Mouse (Mus musculus) intestine, postnatal 0 days (tissue): Measurements from ENCODE around the gene Mrps25. TPM values are rescaled to one million over a fixed set of nuclear protein-coding genes. Genes with fewer than 3 reads are reported as not detected.

Source experiments
- ATAC-seq: fragments of 200-750 bp; cut with Nextera tagmentation; 2 replicates; pipeline ENCODE4 v1.8.0; 2017; ENCODE audit warnings: mild to moderate bottlenecking, moderate TSS enrichment, moderate library complexity
- H3K27ac ChIP-seq: fragments of 300-500 bp; sonication (generic); 2 replicates; pipeline ENCODE4 v1.5.1; 2014; ENCODE audit warnings: mild to moderate bottlenecking, low read depth, low read length, moderate library complexity
- H3K27me3 ChIP-seq: fragments of 300-500 bp; sonication (generic); replicated peaks from 2 replicates; pipeline ENCODE4 v1.6.1; 2014; ENCODE audit warnings: low read length, mixed read lengths; ENCODE audit not compliant: control insufficient read depth, insufficient read depth
- H3K36me3 ChIP-seq: fragments of 300-500 bp; sonication (generic); 2 replicates; pipeline ENCODE4 v1.6.1; 2014; ENCODE audit warnings: mild to moderate bottlenecking, moderate library complexity; ENCODE audit not compliant: control insufficient read depth, insufficient read depth
- H3K4me1 ChIP-seq: fragments of 300-500 bp; sonication (generic); replicated peaks from 2 replicates; pipeline ENCODE4 v1.6.1; 2014; ENCODE audit warnings: antibody characterized with exemption, low read length, mixed read lengths; ENCODE audit not compliant: control insufficient read depth, insufficient read depth
- H3K4me2 ChIP-seq: fragments of 300-500 bp; sonication (generic); replicated peaks from 2 replicates; pipeline ENCODE4 v1.6.1; 2014; ENCODE audit warnings: low read depth, mild to moderate bottlenecking, moderate library complexity
- H3K4me3 ChIP-seq: fragments of 300-500 bp; sonication (generic); 2 replicates; pipeline ENCODE4 v1.5.1; 2014; ENCODE audit warnings: low read depth, low read length
- H3K9ac ChIP-seq: fragments of 300-500 bp; sonication (generic); 2 replicates; pipeline ENCODE4 v1.6.1; 2014; ENCODE audit warnings: mild to moderate bottlenecking, low read depth, low read length
- H3K9me3 ChIP-seq: fragments of 300-500 bp; sonication (generic); 2 replicates; pipeline ENCODE4 v1.6.1; 2016; ENCODE audit warnings: mixed run types; ENCODE audit not compliant: control insufficient read depth
- CTCF ChIP-seq: sonication (generic); IDR thresholded peaks from 2 replicates; pipeline ENCODE4 v1.5.1; 2016; ENCODE audit warnings: low read depth, mild to moderate bottlenecking, control low read depth, antibody characterized with exemption, moderate library complexity
- WGBS: fragments of 180-500 bp; shearing (Covaris S2); extraction: QIAGEN DNeasy Blood & Tissue Kit; methylation state at CpG from one replicate; pipeline ENCODE4 v1.1.7; 2014; 5-methylcytosine and 5-hydroxymethylcytosine counted together
- polyA plus RNA-seq: library from polyadenylated mRNA; unstranded; fragments of >200 nt; fragmentation: Nextera tagmentation; extraction: Ambion mirVana; gene quantifications from 2 replicates; pipeline ENCODE4 v1.2.1, GENCODE M21; 2015

Gene Mrps25
- polyA plus RNA-seq: 49.1 and 54.2 TPM in 2 replicates

- under 1% methylated on average over 42 of the region's 42 CpGs for WGBS
- no peaks in the 10 kb centered on the region for H3K27me3 ChIP-seq
- H3K36me3 ChIP-seq: peaks cover 14% of the 10 kb centered on the region; the same call in 1 of the 2 replicates
- H3K4me1 ChIP-seq: 0 out of 2 replicates have a peak, but pooled peaks cover 5% of the 10 kb centered on the region
- H3K27ac ChIP-seq: no peak within 1 kb of the TSS
- peak within 1 kb of the TSS; percentile 88 for H3K4me2 ChIP-seq
- peak within 1 kb of the TSS; percentile 65 for H3K9ac ChIP-seq
- H3K4me3 ChIP-seq: peak within 1 kb of the TSS; percentile 76
- ATAC-seq: peak; percentile 85
- no peak for TF ChIP-seq CTCF
- no peaks in the 10 kb centered on the region for H3K9me3 ChIP-seq
Observed at GRCm38 (mm10) chr6:92183621-92184131, at the start of gene Mrps25. Gene Mrps25 (minus strand): TSS chr6:92184033.

- H3K27me3 ChIP-seq: no peaks in the 10 kb centered on the region
- ATAC-seq: no peak
- WGBS: 77% methylated on average over 4 of the region's 4 CpGs
- H3K4me3 ChIP-seq: no peak overlapping the region
- no peak overlapping the region for H3K9ac ChIP-seq
- no peaks in the 10 kb centered on the region for H3K9me3 ChIP-seq
- no peak overlapping the region for H3K4me2 ChIP-seq
- H3K27ac ChIP-seq: no peak overlapping the region
- no peaks in the 10 kb centered on the region for H3K36me3 ChIP-seq
- H3K4me1 ChIP-seq: no peaks in the 10 kb centered on the region
- no peak for TF ChIP-seq CTCF
Observed at GRCm38 (mm10) chr6:92231762-92232161, 47.9 kb upstream of the Mrps25 start.

GRCm38 (mm10) chr6:92231356-92231755 lies 47.5 kb upstream of the Mrps25 start:
- Histone ChIP-seq H3K27me3 (no peaks in the 10 kb centered on the region), H3K4me2 (no peak overlapping the region), H3K9me3 (no peaks in the 10 kb centered on the region), H3K4me1 (no peaks in the 10 kb centered on the region), H3K36me3 (no peaks in the 10 kb centered on the region), H3K4me3 (no peak overlapping the region), H3K27ac (no peak overlapping the region), H3K9ac (no peak overlapping the region)
- no peak for TF ChIP-seq CTCF
- 44% methylated on average over 1 of the region's 1 CpGs for WGBS
- no peak for ATAC-seq

GRCm38 (mm10) chr6:92229586-92229985 lies 45.8 kb upstream of the Mrps25 start:
- no peak overlapping the region for H3K4me2 ChIP-seq
- 84% methylated on average over 2 of the region's 2 CpGs for WGBS
- ATAC-seq: no peak

GRCm38 (mm10) chr6:92229103-92229502 lies 45.3 kb upstream of the Mrps25 start:
- Histone ChIP-seq H3K9me3 (no peaks in the 10 kb centered on the region), H3K4me1 (no peaks in the 10 kb centered on the region), H3K27me3 (no peaks in the 10 kb centered on the region), H3K9ac (no peak overlapping the region), H3K27ac (no peak overlapping the region), H3K4me2 (no peak overlapping the region), H3K4me3 (no peak overlapping the region), H3K36me3 (no peaks in the 10 kb centered on the region)
- TF ChIP-seq CTCF: no peak
- ATAC-seq: no peak

More at GRCm38 (mm10) chr6:92229586-92229985, 45.8 kb upstream of the Mrps25 start:
- Histone ChIP-seq H3K27ac (no peak overlapping the region), H3K9ac (no peak overlapping the region), H3K36me3 (no peaks in the 10 kb centered on the region), H3K27me3 (no peaks in the 10 kb centered on the region), H3K9me3 (no peaks in the 10 kb centered on the region), H3K4me1 (no peaks in the 10 kb centered on the region), H3K4me3 (no peak overlapping the region)
- TF ChIP-seq CTCF: no peak

- no peaks in the 10 kb centered on the region for H3K36me3 ChIP-seq
- H3K27me3 ChIP-seq: no peaks in the 10 kb centered on the region
- no peak overlapping the region for H3K9ac ChIP-seq
- no peak for TF ChIP-seq CTCF
- no peak overlapping the region for H3K4me2 ChIP-seq
- no peak for ATAC-seq
- H3K4me1 ChIP-seq: no peaks in the 10 kb centered on the region
- no peak overlapping the region for H3K4me3 ChIP-seq
- no peaks in the 10 kb centered on the region for H3K9me3 ChIP-seq
- WGBS: 83% methylated on average over 1 of the region's 1 CpGs
- H3K27ac ChIP-seq: no peak overlapping the region
Observed at GRCm38 (mm10) chr6:92224981-92225380, 41.1 kb upstream of the Mrps25 start.

- no peaks in the 10 kb centered on the region for H3K27me3 ChIP-seq
- H3K4me3 ChIP-seq: no peak overlapping the region
- no peaks in the 10 kb centered on the region for H3K36me3 ChIP-seq
- H3K4me1 ChIP-seq: no peaks in the 10 kb centered on the region
- WGBS: 80% methylated on average over 3 of the region's 3 CpGs
- no peak overlapping the region for H3K4me2 ChIP-seq
- no peak for TF ChIP-seq CTCF
- H3K9me3 ChIP-seq: no peaks in the 10 kb centered on the region
- no peak for ATAC-seq
- no peak overlapping the region for H3K9ac ChIP-seq
- H3K27ac ChIP-seq: no peak overlapping the region
Observed at GRCm38 (mm10) chr6:92222021-92222420, 38.2 kb upstream of the Mrps25 start.
